Mouse (Mus musculus) gastrocnemius, postnatal 10 days (tissue): ENCODE measurements around the gene Olfr623. TPM values are rescaled to one million over a fixed set of nuclear protein-coding genes. Genes with fewer than 3 reads are reported as not detected.

Source experiments
- DNase-seq: peaks from one replicate; pipeline ENCODE4 v3.0.0; 2021; ENCODE audit warnings: mixed read lengths
- long read RNA-seq, 2 experiments: library from polyadenylated mRNA; stranded (forward); transcript quantifications; one replicate each; pipeline ENCODE4 v2.0.0; 2021
- total RNA-seq, 2 experiments: library from RNA; stranded (reverse); gene quantifications; 2 replicates each; pipeline ENCODE4 v1.2.3; 2021

Olfr623 gene
- not detected for total RNA-seq
- long read RNA-seq, experiment 1, result 0 reads
- long read RNA-seq, experiment 2, result 0 reads

GRCm38 (mm10) chr7:103663598-103663997 lies at the start of gene Olfr623:
Gene Olfr623, minus strand, starts transcription at chr7:103663698.
- DNase-seq, result no peak

- DNase-seq, result no peak
Measured at GRCm38 (mm10) chr7:103712024-103712423, 48.5 kb upstream of the Olfr623 start.

GRCm38 (mm10) chr7:103699469-103699868 lies 36.0 kb upstream of the Olfr623 start:
- no peak for DNase-seq

GRCm38 (mm10) chr7:103682420-103682819 lies 18.9 kb upstream of the Olfr623 start, which contains the start of gene Olfr625-ps1:
Gene Olfr625-ps1, plus strand, starts transcription at chr7:103682720.
- DNase-seq, result no peak

- DNase-seq, result no peak
Measured at GRCm38 (mm10) chr7:103671091-103671490, 7.6 kb upstream of the Olfr623 start, which contains the start of gene Olfr624. Gene Olfr624, minus strand, starts transcription at chr7:103671191.

GRCm38 (mm10) chr7:103644070-103644469 lies 19.4 kb downstream of the Olfr623 start:
- no peak for DNase-seq

- DNase-seq, result no peak
Measured at GRCm38 (mm10) chr7:103642602-103643001, 20.9 kb downstream of the Olfr623 start, which contains the start of gene Olfr622. Gene Olfr622, minus strand, starts transcription at chr7:103642702.

- DNase-seq, result no peak
Measured at GRCm38 (mm10) chr7:103636795-103637194, 26.7 kb downstream of the Olfr623 start.

GRCm38 (mm10) chr7:103612434-103612833 lies 51.1 kb downstream of the Olfr623 start, which contains the start of gene Olfr620:
Gene Olfr620, minus strand, starts transcription at chr7:103612534.
- DNase-seq, result no peak

Other genes starting within 250 kb of the Olfr623 start
- gene Usp17lc, start 248.6 kb downstream of the Olfr623 start, total RNA-seq, result not detected
- gene Olfr605, start 218.3 kb downstream of the Olfr623 start, total RNA-seq, result not detected
- gene Olfr606, start 214.7 kb downstream of the Olfr623 start, total RNA-seq, result not detected
- not detected for gene Olfr607, start 199.5 kb downstream of the Olfr623 start, total RNA-seq
- gene Olfr608, start 193.8 kb downstream of the Olfr623 start, total RNA-seq, result not detected
- not detected for gene Olfr609, start 165.6 kb downstream of the Olfr623 start, total RNA-seq
- not detected for gene Olfr610, start 151.6 kb downstream of the Olfr623 start, total RNA-seq
- gene Olfr611, start 142.9 kb downstream of the Olfr623 start, total RNA-seq, result not detected
- gene Olfr612, start 121.0 kb downstream of the Olfr623 start, total RNA-seq, result not detected
- gene Olfr613, start 115.6 kb downstream of the Olfr623 start, total RNA-seq, result not detected
- not detected for gene Olfr615, start 107.6 kb downstream of the Olfr623 start, total RNA-seq
- gene Olfr616, start 94.6 kb downstream of the Olfr623 start, total RNA-seq, result not detected
- gene Olfr617, start 90.6 kb downstream of the Olfr623 start, total RNA-seq, result not detected
- gene Olfr618, start 73.6 kb downstream of the Olfr623 start, total RNA-seq, result not detected
- not detected for gene Olfr619, start 63.1 kb downstream of the Olfr623 start, total RNA-seq
- gene Olfr620, start 51.2 kb downstream of the Olfr623 start, total RNA-seq, result not detected
- not detected for gene Olfr622, start 21.0 kb downstream of the Olfr623 start, total RNA-seq
- not detected for gene Olfr624, start 7.5 kb upstream of the Olfr623 start, total RNA-seq
- not detected for gene Olfr625-ps1, start 19.0 kb upstream of the Olfr623 start, total RNA-seq
- gene Olfr243, start 51.0 kb upstream of the Olfr623 start, total RNA-seq, result not detected
- not detected for gene Olfr628, start 66.7 kb upstream of the Olfr623 start, total RNA-seq
- gene Olfr629, start 81.2 kb upstream of the Olfr623 start, total RNA-seq, result not detected
- gene Olfr630, start 93.6 kb upstream of the Olfr623 start, total RNA-seq, result not detected
- not detected for gene Olfr69, start 107.9 kb upstream of the Olfr623 start, total RNA-seq
- not detected for gene Olfr68, start 116.0 kb upstream of the Olfr623 start, total RNA-seq
- not detected for gene Olfr67, start 128.1 kb upstream of the Olfr623 start, total RNA-seq
- gene Hbb-bt, start 150.3 kb upstream of the Olfr623 start, total RNA-seq, result 100 to 1,000 TPM; 105 to 167 TPM
- 1,000 to 10,000 TPM in 1 of 2 experiments, 100 to 1,000 TPM in 1; 926 to 1,441 TPM for gene Hbb-bs, start 164.4 kb upstream of the Olfr623 start, total RNA-seq
- not detected for gene Hbb-bh2, start 176.8 kb upstream of the Olfr623 start, total RNA-seq
- gene Hbb-bh1, start 179.5 kb upstream of the Olfr623 start, total RNA-seq, result not detected
- gene Hbb-y, start 189.5 kb upstream of the Olfr623 start, total RNA-seq, result not detected
- gene Olfr66, start 222.6 kb upstream of the Olfr623 start, total RNA-seq, result not detected
- gene Olfr64, start 230.8 kb upstream of the Olfr623 start, total RNA-seq, result not detected
- not detected for gene Olfr65, start 239.8 kb upstream of the Olfr623 start, total RNA-seq